24 mouse cellular contexts compared by ENCODE assay signal in the genomic region with DNA sequence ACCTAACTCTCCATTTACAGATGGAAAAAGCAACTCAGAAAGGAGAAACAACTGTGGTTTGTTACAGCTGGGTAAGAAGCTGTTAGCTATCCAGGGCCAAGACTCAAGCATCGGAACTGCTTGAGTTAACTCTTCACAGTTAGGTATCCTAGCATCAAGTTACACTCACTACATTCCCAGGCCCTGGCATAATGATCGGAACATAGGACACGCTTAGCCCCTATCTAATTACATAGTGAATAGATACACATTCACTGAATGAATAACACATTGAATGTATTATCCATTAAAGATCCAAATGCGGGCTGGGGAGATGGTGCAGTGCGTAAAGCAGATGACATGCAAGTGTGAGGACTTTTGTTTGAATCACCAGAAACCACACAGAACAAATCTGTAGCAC. TPM values are rescaled to one million over a fixed set of nuclear protein-coding genes. Genes with fewer than 3 reads are reported as not detected.
A peak's percentile ranks its signal among the peaks of the same experiment; 100 is the strongest.
DNase-seq lines count a peak whose midpoint lies in the region; ATAC-seq lines count a peak whose summit lies in the region.
"Had no signal": no experiment of that assay in that cellular context is flagged by ENCODE, and none has a peak within 500 bp of the region (broad histone marks: within the 10 kb centered on the region; RNA-seq: fewer than 3 reads in every experiment).

No protein-coding gene starts in this region.

- no peak for DNase-seq in lung, postnatal 36 days
- peak; percentile 75 for DNase-seq in midbrain, embryonic 11.5 days (ENCODE audit: low spot score, missing footprints)
- peak; percentile 50 for DNase-seq in embryonic facial prominence, embryonic 11.5 days (ENCODE audit: low spot score)
- DNase-seq in embryo, embryonic 9.5 days (ENCODE audit: extremely low spot score), result no peak
- DNase-seq: adrenal gland, adult 2 months; adrenal gland, postnatal 10 days; adrenal gland, postnatal 25 days; cerebellum, adult 11 months; cerebellum, adult 18-20 months; cerebellum, adult 8-10 months; cerebellum, adult 9-11 months; cerebellum, postnatal 14 days; cerebellum, postnatal 36 days; embryo, embryonic 11 days; forebrain, postnatal 0 days had no signal

- no peaks in the 10 kb centered on the region for H3K9me3 ChIP-seq in lung, embryonic 15.5 days
- no peaks in the 10 kb centered on the region for H3K9me3 ChIP-seq in midbrain, embryonic 11.5 days (ENCODE audit: control insufficient read depth, low read length)
- no peaks in the 10 kb centered on the region for H3K9me3 ChIP-seq in midbrain, embryonic 16.5 days (replicated peaks; ENCODE audit: control insufficient read depth, low read length, poor library complexity, severe bottlenecking)
- H3K9me3 ChIP-seq in embryonic facial prominence, embryonic 11.5 days (replicated peaks; ENCODE audit: control insufficient read depth, low read length), result no peaks in the 10 kb centered on the region
- H3K9me3 ChIP-seq in forebrain, embryonic 12.5 days, result no peaks in the 10 kb centered on the region
- H3K9me3 ChIP-seq: embryonic facial prominence, embryonic 12.5 days; embryonic facial prominence, embryonic 15.5 days; forebrain, embryonic 10.5 days; forebrain, embryonic 13.5 days; forebrain, embryonic 15.5 days had no signal

- H3K27me3 ChIP-seq in lung, embryonic 15.5 days, result no peaks in the 10 kb centered on the region
- no peaks in the 10 kb centered on the region for H3K27me3 ChIP-seq in midbrain, embryonic 11.5 days (ENCODE audit: control insufficient read depth, insufficient read depth, low read length)
- no peaks in the 10 kb centered on the region for H3K27me3 ChIP-seq in midbrain, embryonic 16.5 days (ENCODE audit: control insufficient read depth, insufficient read depth, low read depth, low read length)
- H3K27me3 ChIP-seq in embryonic facial prominence, embryonic 11.5 days (ENCODE audit: control insufficient read depth, insufficient read depth, low read length), result no peaks in the 10 kb centered on the region
- no peaks in the 10 kb centered on the region for H3K27me3 ChIP-seq in forebrain, embryonic 12.5 days
- H3K27me3 ChIP-seq: embryonic facial prominence, embryonic 12.5 days; embryonic facial prominence, embryonic 15.5 days; forebrain, embryonic 13.5 days; forebrain, embryonic 15.5 days had no signal

- no peak overlapping the region for H3K9ac ChIP-seq in lung, embryonic 15.5 days
- no peak overlapping the region for H3K9ac ChIP-seq in midbrain, embryonic 11.5 days (ENCODE audit: low read length)
- no peak overlapping the region for H3K9ac ChIP-seq in midbrain, embryonic 16.5 days (ENCODE audit: low read depth, low read length)
- H3K9ac ChIP-seq in embryonic facial prominence, embryonic 11.5 days (replicated peaks; ENCODE audit: low read length), result no peak overlapping the region
- no peak overlapping the region for H3K9ac ChIP-seq in forebrain, embryonic 12.5 days
- H3K9ac ChIP-seq: embryonic facial prominence, embryonic 12.5 days; embryonic facial prominence, embryonic 15.5 days; forebrain, embryonic 13.5 days; forebrain, embryonic 15.5 days; forebrain, postnatal 0 days had no signal

- ATAC-seq in lung, embryonic 15.5 days (ENCODE audit: borderline replicate concordance, extremely low read depth, low FRiP score, low TSS enrichment), result peak; percentile 27; the same call in 1 of the 2 replicates
- ATAC-seq in midbrain, embryonic 11.5 days (ENCODE audit: low FRiP score), result no peak
- ATAC-seq in midbrain, embryonic 16.5 days, result no peak
- peak; percentile 60; the same call in 1 of the 2 replicates for ATAC-seq in embryonic facial prominence, embryonic 11.5 days (replicated peaks; ENCODE audit: insufficient number of reproducible peaks, low FRiP score, low TSS enrichment, low read depth)
- no peak for ATAC-seq in forebrain, embryonic 12.5 days (ENCODE audit: low FRiP score)
- ATAC-seq: forebrain, embryonic 13.5 days; forebrain, embryonic 15.5 days; forebrain, postnatal 0 days had no signal

- 77% methylated on average over 5 of the region's 5 CpGs for WGBS in lung, embryonic 15.5 days
- WGBS in midbrain, embryonic 11.5 days, result 82% methylated on average over 5 of the region's 5 CpGs
- 71% methylated on average over 5 of the region's 5 CpGs for WGBS in midbrain, embryonic 16.5 days
- 42% methylated on average over 5 of the region's 5 CpGs for WGBS in embryonic facial prominence, embryonic 11.5 days
- 66% methylated on average over 5 of the region's 5 CpGs for WGBS in forebrain, embryonic 12.5 days

- H3K4me1 ChIP-seq in lung, embryonic 15.5 days, result no peaks in the 10 kb centered on the region
- H3K4me1 ChIP-seq in midbrain, embryonic 11.5 days (ENCODE audit: control insufficient read depth, insufficient read depth, low read length), result no peaks in the 10 kb centered on the region
- no peaks in the 10 kb centered on the region for H3K4me1 ChIP-seq in midbrain, embryonic 16.5 days (ENCODE audit: control insufficient read depth, insufficient read depth, low read length)
- H3K4me1 ChIP-seq in embryonic facial prominence, embryonic 11.5 days (ENCODE audit: control insufficient read depth, insufficient read depth, low read length), result no peaks in the 10 kb centered on the region
- no peaks in the 10 kb centered on the region for H3K4me1 ChIP-seq in forebrain, embryonic 12.5 days

- peaks cover 6% of the 10 kb centered on the region; the same call in 1 of the 2 replicates for H3K36me3 ChIP-seq in lung, embryonic 15.5 days
- no peaks in the 10 kb centered on the region for H3K36me3 ChIP-seq in midbrain, embryonic 11.5 days (ENCODE audit: control insufficient read depth, insufficient read depth, low read length)
- no peaks in the 10 kb centered on the region for H3K36me3 ChIP-seq in midbrain, embryonic 16.5 days (ENCODE audit: control insufficient read depth, insufficient read depth, low read length)
- H3K36me3 ChIP-seq in embryonic facial prominence, embryonic 11.5 days (replicated peaks; ENCODE audit: control insufficient read depth, insufficient read depth, low read depth, low read length), result no peaks in the 10 kb centered on the region
- peaks cover 4% of the 10 kb centered on the region; the same call in 1 of the 2 replicates for H3K36me3 ChIP-seq in forebrain, embryonic 12.5 days (replicated peaks)
- H3K36me3 ChIP-seq: embryonic facial prominence, embryonic 12.5 days; embryonic facial prominence, embryonic 15.5 days had no signal

- H3K27ac ChIP-seq in lung, embryonic 15.5 days, result no peak overlapping the region
- H3K27ac ChIP-seq in midbrain, embryonic 11.5 days (ENCODE audit: low read depth, low read length), result no peak overlapping the region
- H3K27ac ChIP-seq in midbrain, embryonic 16.5 days (ENCODE audit: low read length), result no peak overlapping the region
- no peak overlapping the region for H3K27ac ChIP-seq in embryonic facial prominence, embryonic 11.5 days (replicated peaks; ENCODE audit: low read depth, low read length)
- no peak overlapping the region for H3K27ac ChIP-seq in forebrain, embryonic 12.5 days
- H3K27ac ChIP-seq: embryonic facial prominence, embryonic 12.5 days; embryonic facial prominence, embryonic 15.5 days; forebrain, embryonic 10.5 days; forebrain, embryonic 13.5 days; forebrain, embryonic 15.5 days had no signal

- H3K4me3 ChIP-seq in lung, embryonic 15.5 days, result no peak overlapping the region
- no peak overlapping the region for H3K4me3 ChIP-seq in midbrain, embryonic 11.5 days (ENCODE audit: low read depth, low read length)
- no peak overlapping the region for H3K4me3 ChIP-seq in midbrain, embryonic 16.5 days (ENCODE audit: low read depth, low read length)
- H3K4me3 ChIP-seq in embryonic facial prominence, embryonic 11.5 days (ENCODE audit: low read depth, low read length), result no peak overlapping the region
- H3K4me3 ChIP-seq in forebrain, embryonic 12.5 days (replicated peaks), result no peak overlapping the region
- H3K4me3 ChIP-seq: embryonic facial prominence, embryonic 12.5 days; embryonic facial prominence, embryonic 15.5 days; erythroblast, embryonic 14.5 days; forebrain, embryonic 10.5 days; forebrain, embryonic 13.5 days; forebrain, embryonic 15.5 days had no signal

- H3K4me2 ChIP-seq in lung, embryonic 15.5 days, result no peak overlapping the region
- no peak overlapping the region for H3K4me2 ChIP-seq in midbrain, embryonic 11.5 days
- no peak overlapping the region for H3K4me2 ChIP-seq in midbrain, embryonic 16.5 days (ENCODE audit: low read length)
- no peak overlapping the region for H3K4me2 ChIP-seq in embryonic facial prominence, embryonic 11.5 days (ENCODE audit: low read depth, low read length)
- H3K4me2 ChIP-seq in forebrain, embryonic 12.5 days, result no peak overlapping the region
- H3K4me2 ChIP-seq: embryonic facial prominence, embryonic 12.5 days; embryonic facial prominence, embryonic 15.5 days; forebrain, embryonic 13.5 days; forebrain, embryonic 15.5 days had no signal

RNA-seq across cellular contexts. Expression of a gene that starts 43.1 kb away (rescaled TPM):
- 31.0 and 34.1 TPM in 2 replicates for polyA plus RNA-seq in lung, embryonic 15.5 days (2015; fragmentation: Nextera tagmentation; extraction: Ambion mirVana)
- 25.4 and 29.3 TPM in 2 replicates for polyA plus RNA-seq in midbrain, embryonic 11.5 days (2014; fragmentation: Nextera tagmentation; extraction: Ambion mirVana)
- polyA plus RNA-seq in midbrain, embryonic 16.5 days (2015; fragmentation: Nextera tagmentation; extraction: Ambion mirVana), result 14.2 and 19.5 TPM in 2 replicates
- polyA plus RNA-seq in embryonic facial prominence, embryonic 11.5 days (2014; fragmentation: Nextera tagmentation; extraction: Ambion mirVana), result 31.7 and 35.8 TPM in 2 replicates
- polyA plus RNA-seq in forebrain, embryonic 12.5 days (2016; fragmentation: Nextera tagmentation; extraction: Ambion mirVana), result 20.3 and 24.2 TPM in 2 replicates

RNA-seq across cellular contexts. Expression of a gene that starts 43.2 kb away (rescaled TPM):
- polyA plus RNA-seq in lung, embryonic 15.5 days (2015; fragmentation: Nextera tagmentation; extraction: Ambion mirVana), result 17.8 and 19.4 TPM in 2 replicates
- 27.3 and 28.1 TPM in 2 replicates for polyA plus RNA-seq in midbrain, embryonic 11.5 days (2014; fragmentation: Nextera tagmentation; extraction: Ambion mirVana)
- 30.0 and 30.1 TPM in 2 replicates for polyA plus RNA-seq in midbrain, embryonic 16.5 days (2015; fragmentation: Nextera tagmentation; extraction: Ambion mirVana)
- polyA plus RNA-seq in embryonic facial prominence, embryonic 11.5 days (2014; fragmentation: Nextera tagmentation; extraction: Ambion mirVana), result 24.0 and 24.5 TPM in 2 replicates
- 22.0 and 22.4 TPM in 2 replicates for polyA plus RNA-seq in forebrain, embryonic 12.5 days (2016; fragmentation: Nextera tagmentation; extraction: Ambion mirVana)
- polyA plus RNA-seq: erythroblast, embryonic 14.5 days had no signal

Comparison
In these comparisons a context has a peak if more than half of its experiments do, and no peak if none do; other contexts are left out.
1. ATAC-seq: peak in lung, embryonic 15.5 days (single experiment) and embryonic facial prominence, embryonic 11.5 days (single experiment); none in midbrain, embryonic 11.5 days (single experiment), midbrain, embryonic 16.5 days (single experiment) and forebrain, embryonic 12.5 days (single experiment).
2. DNase-seq: peak in midbrain, embryonic 11.5 days (single experiment) and embryonic facial prominence, embryonic 11.5 days (single experiment); none in lung, postnatal 36 days (single experiment) and embryo, embryonic 9.5 days (single experiment).